Mouse (Mus musculus): Measurements from ENCODE around the gene Pard3b.

DNA sequence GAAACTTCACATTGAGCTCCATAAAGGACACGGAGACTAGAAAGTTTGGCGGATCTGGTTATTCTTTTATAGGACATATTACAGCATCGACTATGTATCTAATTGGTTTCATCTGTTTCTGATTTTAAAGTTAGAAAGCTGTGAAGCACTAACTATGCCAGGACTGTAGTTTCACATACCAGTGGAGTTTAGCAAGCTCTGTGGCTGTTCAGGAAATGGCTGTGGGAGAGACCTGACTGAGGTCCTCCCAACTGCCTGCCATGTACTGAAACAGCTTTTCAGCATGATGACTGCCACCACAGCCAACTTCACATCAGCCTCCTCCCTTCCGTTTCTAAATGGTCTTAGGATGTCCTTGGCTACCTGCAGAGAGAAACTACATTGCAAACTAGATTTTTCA lies 296.1 kb downstream of the Pard3b start:
- TF ChIP-seq CTCF (IDR thresholded peaks at IDR 0.05; ENCODE audit: low read depth) (no peak), EP300 (optimal IDR thresholded peaks at IDR 0.05) (no peak)
